Mouse (Mus musculus) left cerebral cortex, postnatal 14 days (tissue): ENCODE results near the gene Calml4. TPM values are rescaled to one million over a fixed set of nuclear protein-coding genes. Genes with fewer than 3 reads are reported as not detected.
A peak's percentile ranks its signal among the peaks of the same experiment; 100 is the strongest.
"Not testable (repeated sequence)": the region's sequence is repeated elsewhere in the genome, so short reads cannot be mapped to it uniquely, and the experiment has no call there.

Experiments
- DNase-seq, 2 experiments: peaks; one replicate each; pipeline ENCODE4 v3.0.0; 2021 to 2022; ENCODE audit warnings: low spot score in 2 of 2, mixed read lengths in 1 of 2
- intact Hi-C: fragments of 180-260 bp; cut with DNase I; formaldehyde crosslinking; loops from one replicate; pipeline ENCODE4 v1.15.1; 2025
- long read RNA-seq, 2 experiments: library from polyadenylated mRNA; stranded (forward); transcript quantifications; one replicate each; pipeline ENCODE4 v2.0.0; 2021
- total RNA-seq, 2 experiments: library from RNA; stranded (reverse); gene quantifications; 2 replicates each; pipeline ENCODE4 v1.2.3; 2021

The Calml4 gene
- total RNA-seq, result 1 to 10 TPM; 1.1 to 1.5 TPM
- long read RNA-seq, experiment 1, result 0 reads
- long read RNA-seq, experiment 2, partial matches to known transcripts, result 2 of 2 reads
- long read RNA-seq, experiment 2, other reads (novel, unspliced or antisense), result 0 of 2 reads

DNA sequence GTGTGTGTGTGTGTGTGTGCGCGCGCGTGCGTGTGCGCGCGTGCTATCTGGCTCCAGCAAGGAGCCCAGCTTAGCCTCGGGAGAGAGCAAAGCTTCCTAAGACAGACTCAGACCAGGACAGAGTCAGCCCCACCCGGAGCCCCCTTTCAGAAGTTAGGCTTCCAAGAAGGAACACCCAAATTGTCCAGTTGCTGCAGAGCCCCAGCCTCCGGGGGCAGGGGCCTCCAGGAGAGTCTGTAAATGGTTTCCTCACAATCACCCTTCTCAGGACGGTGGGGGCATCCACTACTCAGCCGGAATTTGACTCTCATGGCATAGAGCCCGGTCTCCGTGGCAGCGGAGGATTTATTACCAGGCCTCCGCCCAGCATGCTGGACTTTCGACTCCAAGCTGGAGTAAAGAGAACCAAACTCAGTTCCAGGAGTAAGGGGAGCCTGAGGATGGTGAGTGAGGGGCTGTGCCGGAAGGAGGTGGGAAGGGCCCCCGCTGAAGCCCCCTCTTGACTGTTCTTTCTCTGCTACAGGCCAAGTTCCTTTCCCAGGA is at the start of gene Calml4:
Gene Calml4 (plus strand): TSS at position 362 of the 543 bp plus-strand sequence.
- intact Hi-C loops, result no loop called here
- no peak for DNase-seq

DNA sequence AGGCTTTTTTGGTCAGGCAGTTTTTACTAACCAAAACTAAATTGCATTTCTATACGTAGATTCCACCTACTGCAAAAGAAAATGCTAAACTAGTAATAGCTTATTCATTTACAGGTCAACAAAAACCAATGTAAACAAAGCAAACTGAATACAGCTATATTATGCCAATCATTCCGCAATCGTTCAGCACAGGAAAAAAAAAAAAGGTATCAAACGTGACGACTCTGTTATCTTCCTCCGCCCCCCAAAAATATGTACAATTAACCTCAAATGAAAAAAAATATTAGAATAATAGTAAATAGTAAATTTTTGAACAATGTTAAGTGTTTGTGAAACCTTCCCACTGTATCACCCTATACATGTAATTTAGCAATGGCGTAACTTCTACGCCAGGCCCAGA is 47.8 kb upstream of the Calml4 start:
- intact Hi-C loops, result no loop called here
- DNase-seq, result no peak

DNA sequence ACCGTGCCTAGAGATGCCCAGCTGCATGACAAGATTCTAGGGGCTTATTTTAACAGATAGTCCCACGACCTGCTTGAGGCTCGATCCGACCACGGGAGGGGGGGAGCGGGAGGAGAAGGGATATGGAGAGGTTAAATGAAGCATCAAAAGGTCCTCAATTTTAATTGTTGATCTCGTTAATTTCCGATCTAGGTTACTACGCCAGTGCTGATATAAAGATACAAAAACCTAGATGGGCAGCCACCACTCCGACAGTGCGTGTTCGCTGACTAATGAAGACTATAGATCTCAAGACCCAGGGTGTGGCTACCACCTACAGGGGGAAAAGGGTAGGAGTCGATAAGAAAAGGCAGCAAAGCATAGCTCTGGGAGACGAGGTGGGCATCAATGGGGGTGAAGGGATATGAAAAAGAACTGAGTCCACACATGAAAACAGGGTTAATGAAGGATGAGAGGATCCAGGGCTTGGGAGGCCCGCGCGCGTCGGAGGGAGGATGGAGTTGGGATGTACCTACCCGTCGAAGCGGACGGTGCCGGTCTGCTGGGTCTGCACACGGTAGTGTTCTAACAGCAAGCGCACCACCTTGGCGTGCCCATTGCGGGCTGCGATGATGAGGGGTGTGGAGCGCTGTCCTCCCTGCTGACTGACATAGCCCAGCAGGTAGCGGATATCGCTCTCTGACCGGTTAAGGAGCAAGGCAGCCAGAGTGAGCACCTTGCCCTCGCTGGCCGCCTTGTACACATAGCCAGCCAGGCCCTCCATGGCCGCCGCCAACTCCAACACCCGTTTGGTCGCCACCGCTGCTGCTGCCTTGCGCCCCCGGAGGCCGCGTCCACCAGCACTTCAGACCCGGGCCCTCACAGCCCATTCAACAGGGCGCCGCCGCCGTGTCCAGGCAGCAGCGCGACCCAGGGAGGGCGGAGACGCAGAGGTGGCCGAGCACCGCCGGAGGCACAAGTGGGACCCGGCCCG is 47.1 kb upstream of the Calml4 start:
- peak; percentile 27 to 42 for DNase-seq
- intact Hi-C loops, result no loop called here

DNA sequence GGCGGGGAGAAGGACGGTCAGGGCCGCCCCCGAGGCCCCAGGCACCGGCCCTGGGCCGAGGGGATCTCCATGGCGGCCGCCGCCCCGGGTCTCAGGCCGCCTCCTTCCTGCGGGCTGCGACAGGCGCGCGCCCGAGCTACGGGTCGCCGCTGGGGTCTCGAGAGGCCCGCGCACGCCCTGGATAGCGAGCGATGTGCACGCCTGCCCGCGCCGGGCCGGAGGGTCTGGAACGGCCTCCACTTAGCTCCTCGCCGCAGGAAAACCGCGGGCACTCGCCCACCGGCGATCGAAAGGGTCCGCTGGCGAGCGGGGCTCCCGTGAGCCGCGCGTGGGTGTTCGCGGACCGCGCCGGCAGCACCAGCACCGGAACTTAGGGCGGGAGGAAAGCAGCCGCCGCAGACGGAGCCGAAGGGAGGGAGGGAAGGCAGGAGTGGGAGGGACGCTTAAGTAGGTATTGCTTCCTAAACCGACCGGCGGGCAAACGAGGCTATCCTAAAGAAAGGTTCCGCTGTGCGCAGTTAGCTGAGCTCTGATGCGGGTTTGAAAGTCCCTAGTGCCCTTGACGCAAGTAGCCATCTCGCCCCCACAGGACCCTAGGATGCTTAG is 46.3 kb upstream of the Calml4 start, which contains the start of gene Fem1b:
Gene Fem1b (minus strand): TSS at position 419 of the 606 bp plus-strand sequence.
- intact Hi-C loops, result no loop called here
- peak; percentile 88 to 92 for DNase-seq

DNA sequence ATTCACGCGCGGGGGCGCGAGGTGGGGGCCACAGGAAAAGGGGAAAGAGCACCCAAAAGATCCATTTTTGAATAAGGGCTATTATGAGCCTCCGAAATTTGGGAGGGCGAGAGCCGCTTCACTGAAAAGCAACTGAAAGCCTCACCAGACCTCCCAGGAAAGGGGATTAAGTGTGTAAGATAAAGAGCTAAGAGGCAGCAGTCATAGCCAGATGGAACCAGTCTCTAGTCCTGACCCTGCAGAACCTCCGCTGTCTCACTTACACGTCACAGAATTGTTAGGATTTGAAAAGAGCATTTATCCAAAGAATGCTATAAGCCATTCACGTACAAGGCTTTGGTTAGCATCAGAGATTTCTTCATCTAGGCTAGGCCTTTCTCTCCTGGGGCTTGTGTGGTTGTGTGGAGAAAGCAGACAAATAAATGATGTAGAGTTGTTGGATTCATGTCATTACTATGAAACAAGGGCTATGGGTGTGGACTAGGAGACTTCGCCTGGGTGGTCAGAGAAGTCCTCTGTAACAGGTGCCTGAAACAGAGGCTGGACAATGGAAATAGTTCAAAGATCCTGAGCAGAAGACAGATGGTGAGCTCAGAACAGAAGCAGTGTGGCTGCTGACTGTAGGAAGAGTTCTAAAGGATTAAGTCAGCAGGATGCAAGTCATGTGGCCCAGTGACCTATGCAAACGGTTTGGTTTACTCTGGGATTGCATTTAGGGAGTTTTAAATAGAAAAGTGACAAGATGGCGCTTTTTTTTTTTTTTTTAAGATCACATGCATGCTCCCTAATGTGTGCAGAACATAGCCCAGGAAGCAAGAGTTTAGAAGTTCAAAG is 45.4 kb upstream of the Calml4 start:
- intact Hi-C loops, result no loop called here
- no peak for DNase-seq

DNA sequence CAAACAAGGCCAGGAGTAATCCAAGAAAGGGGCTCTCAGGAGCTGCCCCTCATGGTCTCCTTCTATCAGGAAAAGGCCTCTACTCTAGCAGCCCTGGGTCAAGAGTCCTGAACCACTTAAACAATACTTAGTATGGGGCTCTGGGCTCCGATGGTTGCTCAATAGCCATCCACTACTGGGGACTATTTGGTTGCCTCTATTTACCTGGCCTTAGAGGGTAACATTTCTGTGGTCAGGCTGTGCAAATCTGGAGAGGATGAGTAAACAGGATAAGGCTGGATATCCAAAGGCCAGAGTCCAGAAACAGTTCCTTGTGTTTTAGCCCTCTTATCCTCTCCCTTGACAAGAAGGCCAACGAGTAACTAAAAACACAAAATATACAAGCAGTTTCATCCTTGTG is 43.1 kb upstream of the Calml4 start:
- DNase-seq, result no peak
- intact Hi-C loops, result no loop called here

DNA sequence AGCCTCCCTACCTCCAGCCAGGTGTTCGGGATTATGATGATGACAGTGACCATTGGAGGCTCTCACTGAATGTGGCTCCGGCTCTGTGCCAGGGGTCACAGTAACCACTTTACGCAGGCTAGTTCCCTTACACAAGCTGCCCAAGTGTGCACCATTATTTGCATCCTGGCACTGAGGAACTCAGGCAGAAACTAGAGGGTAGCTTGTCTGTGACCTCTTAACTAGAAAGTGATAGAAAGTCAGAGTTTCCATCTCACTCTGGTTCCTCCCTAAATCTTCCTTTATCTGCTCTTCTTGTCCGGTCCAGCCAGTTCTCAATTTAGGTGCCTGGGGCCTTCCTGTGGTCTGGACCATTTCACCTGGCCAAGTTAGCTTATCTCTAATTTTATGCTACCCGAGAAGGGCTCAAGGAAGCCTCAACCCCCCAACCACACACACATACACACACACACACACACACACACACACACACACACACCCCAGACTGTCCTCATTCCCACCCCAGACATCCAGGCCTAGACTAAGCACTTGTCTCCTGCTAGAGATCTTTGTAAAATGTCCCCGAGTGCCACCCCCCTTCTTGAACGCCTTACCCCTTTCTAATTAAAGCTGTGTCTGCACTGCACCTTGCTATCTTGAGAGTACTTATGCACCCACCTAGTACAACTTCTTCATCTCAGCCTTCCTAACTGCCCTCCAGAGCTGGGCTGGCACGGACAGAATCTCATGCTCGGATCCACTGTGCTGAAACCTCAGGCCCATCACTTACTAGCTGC is 41.4 kb upstream of the Calml4 start:
- intact Hi-C loops, result no loop called here
- no peak for DNase-seq

DNA sequence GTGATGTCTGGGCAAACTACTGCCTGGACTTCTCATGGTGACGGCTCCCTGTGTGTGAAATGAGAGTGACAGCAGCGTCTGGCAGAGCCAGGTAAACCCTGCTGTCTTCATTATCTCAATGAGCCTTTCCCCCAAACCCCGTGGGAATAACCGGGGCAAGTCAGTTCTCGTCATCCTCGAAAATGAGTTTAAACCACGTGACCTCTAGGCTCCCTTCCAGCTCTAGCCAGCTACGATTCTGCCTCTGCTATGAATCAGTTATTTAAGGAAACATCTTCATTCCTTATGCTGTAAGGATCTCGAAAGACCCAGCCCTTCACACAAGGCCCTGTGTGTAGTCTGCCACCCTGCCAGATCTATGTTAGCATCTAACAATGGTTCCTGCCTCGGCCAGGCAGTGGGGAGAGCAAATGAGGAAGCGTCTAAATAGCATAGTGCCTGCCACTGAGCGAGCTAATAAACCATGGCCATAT is 40.7 kb upstream of the Calml4 start:
- DNase-seq, result peak; percentile 56 to 85
- intact Hi-C loops, result no loop called here

DNA sequence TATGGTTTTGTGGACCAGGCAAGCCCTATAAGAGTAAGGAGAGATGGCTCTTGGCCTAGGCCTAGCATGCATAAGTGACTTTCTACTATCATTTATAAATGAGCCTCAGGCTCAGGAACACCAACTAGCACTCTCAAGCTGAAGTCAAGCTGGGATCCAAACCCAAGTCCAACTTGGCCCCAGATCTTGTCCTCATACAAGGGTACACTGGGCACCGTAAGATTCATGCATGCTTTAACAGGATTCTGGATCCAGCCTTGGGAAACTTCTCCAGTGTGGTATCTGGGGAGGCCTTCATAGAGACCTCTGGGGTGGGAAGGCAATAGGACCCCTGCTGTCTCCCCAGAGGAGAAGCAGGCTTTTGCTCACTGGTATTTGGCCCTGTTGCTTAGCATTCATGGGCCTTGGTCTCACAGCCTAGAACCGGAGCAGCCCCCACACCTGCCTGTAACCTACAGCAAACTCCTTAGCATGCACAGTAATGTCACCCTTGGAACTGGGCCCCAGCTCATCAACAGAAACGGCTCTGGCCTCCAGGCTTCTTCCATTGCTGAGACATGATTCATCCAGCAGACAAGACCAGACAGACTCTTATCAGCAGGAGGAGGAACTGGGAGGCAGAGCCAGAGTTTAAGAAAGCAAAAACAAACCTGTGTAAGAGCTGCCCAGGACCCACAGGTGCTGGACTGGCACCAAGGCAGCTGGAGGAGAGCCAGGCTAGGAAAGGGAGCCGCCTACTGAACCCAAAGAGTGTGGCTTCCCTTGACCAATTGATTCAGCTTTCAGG is 39.9 kb upstream of the Calml4 start:
- no peak for DNase-seq
- intact Hi-C loops, result no loop called here

DNA sequence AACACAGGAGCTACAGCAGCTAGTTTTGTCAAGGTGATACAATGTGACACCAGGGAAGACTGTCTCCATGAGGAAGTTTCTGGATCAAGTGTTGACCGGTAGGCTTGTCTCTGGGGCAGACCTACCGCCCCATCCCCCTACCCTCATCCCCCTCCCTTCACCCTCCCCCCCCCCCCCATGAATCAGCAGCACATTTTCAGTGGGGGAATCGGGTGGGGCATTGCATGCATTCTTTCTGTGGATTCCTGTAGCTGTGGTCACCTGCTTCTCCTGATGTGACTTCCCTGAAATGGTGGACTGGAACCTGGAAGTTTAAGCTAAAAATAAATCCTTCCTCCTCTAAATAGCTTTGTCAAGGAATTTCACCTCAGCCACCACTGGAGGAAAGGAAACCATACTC is 38.4 kb upstream of the Calml4 start:
- intact Hi-C loops, result no loop called here
- DNase-seq, result no peak

DNA sequence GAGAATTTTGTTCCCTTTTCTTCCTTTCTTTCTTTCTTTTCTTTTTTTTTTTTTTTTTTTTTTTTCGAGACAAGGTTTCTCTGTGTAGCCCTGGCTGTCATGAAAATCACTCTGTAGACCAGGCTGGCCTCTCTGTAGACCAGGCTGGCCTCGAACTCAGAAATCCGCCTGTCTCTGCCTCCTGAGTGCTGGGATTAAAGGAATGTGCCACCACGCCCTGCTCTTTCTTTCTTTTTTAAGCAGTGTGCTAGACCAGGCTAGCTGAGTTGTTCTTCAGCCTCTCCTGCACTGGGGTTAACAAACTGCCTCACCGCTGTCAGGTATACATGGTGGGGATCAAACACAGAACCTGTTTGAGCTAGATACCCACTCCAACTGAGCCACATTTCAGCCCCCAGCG is 38.0 kb upstream of the Calml4 start:
- intact Hi-C loops, result not testable (repeated sequence)

DNA sequence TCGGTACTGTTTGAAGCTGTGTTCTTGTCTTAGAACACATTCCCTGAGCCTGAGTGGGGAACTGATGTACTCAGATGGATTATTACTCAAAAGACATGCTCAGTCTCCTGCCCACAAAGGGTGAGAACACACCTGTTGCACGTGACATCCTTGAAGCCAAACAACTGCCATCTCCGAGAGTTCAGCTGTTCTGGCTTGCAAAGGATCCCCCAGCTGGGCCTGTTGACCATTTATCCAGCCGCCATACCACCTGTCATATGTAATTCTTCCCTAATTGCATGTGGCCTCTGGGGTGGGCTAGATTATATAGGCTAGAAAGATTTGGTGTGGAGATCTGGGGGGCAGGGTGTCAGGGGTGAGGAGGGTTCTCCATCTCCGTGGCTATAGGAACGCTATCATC is 37.1 kb upstream of the Calml4 start:
- intact Hi-C loops, result no loop called here
- no peak for DNase-seq

More for the DNA sequence above, 38.0 kb upstream of the Calml4 start:
- not testable (repeated sequence) for DNase-seq

DNA sequence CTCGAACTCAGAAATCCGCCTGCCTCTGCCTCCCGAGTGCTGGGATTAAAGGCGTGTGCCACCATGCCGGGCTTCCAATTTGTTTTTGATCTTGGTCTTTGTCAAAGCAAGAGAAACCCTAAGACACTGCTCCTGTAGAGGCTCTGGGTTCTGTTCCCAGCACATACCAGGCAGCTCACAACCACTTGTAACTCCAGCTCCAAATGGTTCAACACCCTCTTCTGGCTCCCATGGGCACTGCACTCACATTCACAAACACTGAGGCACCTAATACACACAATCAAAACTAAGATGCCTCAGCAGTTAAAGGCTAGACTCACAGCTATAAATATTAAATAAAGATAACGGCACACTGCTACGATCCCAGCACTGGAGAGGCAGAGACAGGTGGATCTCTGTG is 36.1 kb upstream of the Calml4 start:
- intact Hi-C loops, result no loop called here
- DNase-seq, result no peak

DNA sequence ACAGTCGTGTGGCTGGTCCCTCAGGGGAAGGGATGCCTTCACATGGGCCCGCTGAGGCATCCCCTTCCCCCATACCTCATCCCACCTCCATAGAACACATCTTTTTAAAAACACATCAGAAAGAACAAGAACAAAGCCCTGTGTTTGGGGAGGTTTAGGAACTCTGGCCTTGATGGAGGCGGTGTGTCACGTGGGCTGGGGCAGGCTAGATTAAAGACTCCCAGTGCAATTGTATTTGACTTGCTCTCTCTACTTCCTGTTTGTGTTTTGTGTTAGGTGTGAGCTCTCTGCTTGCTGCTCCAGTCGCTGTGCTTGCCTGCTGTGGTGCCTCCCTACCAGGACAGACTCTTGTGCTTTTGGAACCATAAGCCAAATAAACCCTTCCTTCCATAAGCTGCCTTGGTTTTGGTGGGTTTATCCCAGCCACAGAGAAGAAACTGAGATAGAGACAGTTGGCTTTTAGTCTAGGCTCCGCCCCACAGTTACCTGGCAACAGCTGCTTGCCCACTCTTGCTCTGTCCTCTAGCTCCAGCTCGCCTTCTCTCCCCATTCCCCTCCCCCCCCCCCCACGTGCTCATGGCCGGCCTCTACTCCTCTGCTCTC is 32.0 kb upstream of the Calml4 start:
- no peak for DNase-seq
- intact Hi-C loops, result no loop called here

DNA sequence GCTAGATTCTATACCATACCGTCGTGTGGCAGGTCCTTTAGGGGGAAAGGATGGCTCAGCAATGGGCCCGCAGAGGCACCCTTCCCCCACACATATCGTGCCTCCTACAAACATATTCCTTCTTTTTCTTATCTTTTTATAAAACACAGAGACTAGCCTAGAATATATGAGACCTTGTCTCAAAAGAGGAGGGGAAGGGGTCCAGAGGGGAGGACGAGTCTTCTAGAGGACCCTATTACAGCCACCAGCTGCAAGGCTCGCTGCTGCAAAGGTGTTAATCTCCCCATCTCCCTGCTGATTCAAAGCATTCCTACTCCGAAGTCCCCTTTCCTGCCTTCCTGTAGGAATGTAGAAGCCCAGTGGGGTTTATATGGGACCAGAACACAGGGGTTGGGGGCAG is 31.4 kb upstream of the Calml4 start:
- no peak for DNase-seq
- intact Hi-C loops, result no loop called here

DNA sequence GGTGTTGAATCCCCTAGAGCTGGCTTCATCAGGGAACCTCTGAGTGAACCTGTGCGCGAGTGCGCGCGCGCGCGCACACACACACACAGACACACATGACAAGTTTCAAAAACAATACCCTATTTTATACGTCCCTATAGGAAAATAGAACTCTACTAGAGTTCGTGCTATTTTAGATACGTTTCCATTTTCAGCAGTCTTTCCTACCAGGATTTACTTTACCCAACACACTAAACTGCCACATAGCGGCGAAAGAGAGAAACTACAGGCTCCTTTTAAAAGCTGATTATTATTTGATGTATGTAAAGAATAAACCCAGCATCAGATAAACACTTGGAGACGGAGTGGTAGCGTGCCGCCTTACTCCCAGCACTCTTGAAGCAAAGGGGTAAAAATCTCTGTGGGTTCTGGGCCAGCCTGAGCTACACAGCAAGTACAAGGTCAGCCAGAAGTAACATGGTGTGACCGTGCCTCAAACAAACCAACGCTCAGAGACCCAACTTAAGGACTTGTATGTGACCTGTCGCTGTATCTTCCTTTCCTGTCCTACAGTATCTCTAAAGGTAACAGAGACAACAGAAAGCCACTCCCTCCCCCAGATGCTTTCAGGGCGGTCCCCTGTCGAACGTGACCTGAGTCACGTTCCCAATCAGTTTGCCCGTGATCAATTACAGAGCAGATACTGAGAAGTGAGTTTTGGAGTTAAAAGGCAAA is 29.8 kb upstream of the Calml4 start:
- intact Hi-C loops, result no loop called here
- peak; percentile 45 to 76 for DNase-seq

DNA sequence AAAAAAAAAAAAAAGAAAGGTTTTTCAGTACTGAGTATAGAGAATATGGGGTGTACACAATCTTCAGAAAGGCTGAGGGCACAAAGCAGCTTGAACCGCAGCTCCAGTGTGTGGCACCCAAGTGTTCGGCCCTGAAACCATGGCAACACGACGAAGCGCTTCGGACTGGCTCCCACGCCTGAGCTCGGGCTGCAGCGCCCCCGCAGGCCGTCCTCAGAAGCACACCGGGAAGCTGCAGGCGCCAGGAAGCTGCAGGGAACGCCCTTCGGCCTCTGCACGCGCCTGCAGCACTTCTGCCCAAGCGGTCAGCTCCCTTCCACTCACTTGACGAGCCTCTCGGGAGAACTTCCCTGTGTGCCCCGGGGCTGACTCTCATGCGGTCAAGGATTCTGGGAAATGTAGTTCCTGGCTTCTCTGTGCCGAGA is 29.2 kb upstream of the Calml4 start:
- intact Hi-C loops, result no loop called here
- DNase-seq, result peak; percentile 94 to 97
